Mouse (Mus musculus) liver, embryonic 14.5 days (tissue): ENCODE data around the gene Pak6. TPM values are rescaled to one million over a fixed set of nuclear protein-coding genes. Genes with fewer than 3 reads are reported as not detected.

Experiments
- ATAC-seq: fragments of 200-750 bp; cut with Nextera tagmentation; 2 replicates; pipeline ENCODE4 v1.8.0; 2017; ENCODE audit warnings: moderate number of reproducible peaks, mild to moderate bottlenecking, moderate library complexity; ENCODE audit not compliant: insufficient read depth
- DNase-seq, 3 experiments: peaks; one replicate each; pipeline ENCODE4 v3.0.0-alpha.2; 2012 to 2013; ENCODE audit warnings: low read depth in 3 of 3, low spot score in 3 of 3
- H3K27ac ChIP-seq: fragments of 300-500 bp; sonication (generic); 2 replicates; pipeline ENCODE4 v1.5.1; 2014; ENCODE audit warnings: moderate library complexity, mild to moderate bottlenecking, control low read depth, inconsistent platforms
- H3K27me3 ChIP-seq: fragments of 300-500 bp; sonication (generic); 2 replicates; pipeline ENCODE4 v1.6.1; 2014; ENCODE audit warnings: mild to moderate bottlenecking, low read length, moderate library complexity; ENCODE audit not compliant: control insufficient read depth, insufficient read depth
- H3K36me3 ChIP-seq: fragments of 300-500 bp; sonication (generic); replicated peaks from 2 replicates; pipeline ENCODE4 v1.6.1; 2014; ENCODE audit warnings: low read depth; ENCODE audit not compliant: control insufficient read depth, insufficient read depth
- H3K4me1 ChIP-seq, 2 experiments: fragments of 200-500 bp in 1 of 2; fragments of 300-500 bp in 1 of 2; sonication (generic) in 1 of 2; replicated peaks; 2 replicates each; pipeline ENCODE4 v1.6.1; 2012 to 2014; ENCODE audit warnings: antibody characterized with exemption in 1 of 2, inconsistent platforms in 1 of 2, low read length in 1 of 2; ENCODE audit not compliant: control insufficient read depth in 2 of 2, insufficient read depth in 2 of 2
- H3K4me2 ChIP-seq: fragments of 300-500 bp; sonication (generic); 2 replicates; pipeline ENCODE4 v1.6.1; 2014; ENCODE audit warnings: low read depth, mild to moderate bottlenecking, control low read depth, moderate library complexity
- H3K4me3 ChIP-seq, 2 experiments: fragments of 200-500 bp in 1 of 2; fragments of 300-500 bp in 1 of 2; sonication (generic) in 1 of 2; 2 replicates each; pipeline ENCODE4 v1.5.1; 2012 to 2014; ENCODE audit warnings: low read depth in 2 of 2, low read length in 2 of 2, mild to moderate bottlenecking in 2 of 2, control low read depth in 1 of 2, inconsistent platforms in 1 of 2, moderate library complexity in 1 of 2; ENCODE audit not compliant: insufficient read depth in 1 of 2
- H3K9ac ChIP-seq: fragments of 300-500 bp; sonication (generic); replicated peaks from 2 replicates; pipeline ENCODE4 v1.6.1; 2014; ENCODE audit warnings: mild to moderate bottlenecking, control low read depth, moderate library complexity
- H3K9me3 ChIP-seq: fragments of 300-500 bp; sonication (generic); 2 replicates; pipeline ENCODE4 v1.6.1; 2016; ENCODE audit warnings: low read length, mixed read lengths; ENCODE audit not compliant: control insufficient read depth
- CTCF ChIP-seq: IDR thresholded peaks from 2 replicates; pipeline ENCODE4 v1.5.1; 2016; ENCODE audit warnings: antibody characterized with exemption, low read depth, control low read depth
- EP300 ChIP-seq: IDR thresholded peaks from 2 replicates; pipeline ENCODE4 v1.6.1; 2016; ENCODE audit warnings: antibody characterized with exemption, low read depth
- WGBS: fragments of 180-500 bp; shearing (Covaris S2); extraction: QIAGEN DNeasy Blood & Tissue Kit; methylation state at CpG from one replicate; pipeline ENCODE4 v1.1.7; 2014; ENCODE audit not compliant: insufficient replicate concordance; 5-methylcytosine and 5-hydroxymethylcytosine counted together
- polyA plus RNA-seq, 2 experiments: library from polyadenylated mRNA; depleted of rRNA in 1 of 2; stranded (reverse) in 1 of 2; unstranded in 1 of 2; fragments of >200 nt; fragmentation: Nextera tagmentation in 1 of 2; extraction: Ambion mirVana in 1 of 2; gene quantifications; 2 replicates each; pipeline versions ENCODE4 v1.2.1 to v1.2.3; 2012 to 2014

The Pak6 gene
- polyA plus RNA-seq, 2 experiments: 0.17 to 0.48 TPM

- 49% methylated on average over 19 of the region's 19 CpGs for WGBS
- Histone ChIP-seq H3K9me3 (no peaks in the 10 kb centered on the region), H3K4me3 (peak overlapping the region; percentile 55 to 56), H3K27me3 (no peaks in the 10 kb centered on the region), H3K9ac (peak overlapping the region; percentile 64), H3K4me1 (peaks cover 42 to 52% of the 10 kb centered on the region in 2 experiments), H3K27ac (no peak overlapping the region), H3K36me3 (no peaks in the 10 kb centered on the region), H3K4me2 (peak overlapping the region; percentile 91)
- TF ChIP-seq CTCF (peak; percentile 46), EP300 (no peak)
- ATAC-seq (no peak; the same call in 1 of the 2 replicates), DNase-seq (no peak)
These were observed 982 bp downstream of the Pak6 start for GRCm38 (mm10) chr2:118663804-118664766.

- 52% methylated on average over 3 of the region's 3 CpGs for WGBS
- no peak for TF ChIP-seq CTCF
- no peak for TF ChIP-seq EP300
- no peak overlapping the region for H3K4me3 ChIP-seq
- H3K27ac ChIP-seq: no peak overlapping the region
- H3K4me2 ChIP-seq: no peak overlapping the region
- H3K36me3 ChIP-seq: no peaks in the 10 kb centered on the region
- no peaks in the 10 kb centered on the region for H3K9me3 ChIP-seq
- H3K4me1 ChIP-seq: peaks cover 36 to 44% of the 10 kb centered on the region in 2 experiments
- no peaks in the 10 kb centered on the region for H3K27me3 ChIP-seq
- ATAC-seq: no peak
- H3K9ac ChIP-seq: no peak overlapping the region
- no peak for DNase-seq
These were observed 1.9 kb downstream of the Pak6 start for GRCm38 (mm10) chr2:118664975-118665516.

- Histone ChIP-seq H3K4me2 (no peak overlapping the region), H3K27me3 (no peaks in the 10 kb centered on the region), H3K36me3 (no peaks in the 10 kb centered on the region), H3K4me3 (no peak overlapping the region), H3K27ac (no peak overlapping the region), H3K4me1 (peaks cover 33 to 40% of the 10 kb centered on the region in 2 experiments), H3K9ac (no peak overlapping the region), H3K9me3 (no peaks in the 10 kb centered on the region)
- TF ChIP-seq EP300: no peak
- TF ChIP-seq CTCF: no peak
- ATAC-seq: no peak
- 80% methylated on average over 4 of the region's 4 CpGs for WGBS
- no peak for DNase-seq
These were observed 2.5 kb downstream of the Pak6 start for GRCm38 (mm10) chr2:118665616-118666015.

- no peaks in the 10 kb centered on the region for H3K36me3 ChIP-seq
- H3K9me3 ChIP-seq: no peaks in the 10 kb centered on the region
- no peak for ATAC-seq
- 65% methylated on average over 5 of the region's 5 CpGs for WGBS
- no peak overlapping the region for H3K27ac ChIP-seq
- peaks cover 21 to 25% of the 10 kb centered on the region in 2 experiments for H3K4me1 ChIP-seq
- no peak for DNase-seq
- no peak overlapping the region for H3K9ac ChIP-seq
- no peak for TF ChIP-seq EP300
- TF ChIP-seq CTCF: no peak
- no peaks in the 10 kb centered on the region; the same call in 1 of the 2 replicates for H3K27me3 ChIP-seq
- H3K4me3 ChIP-seq: no peak overlapping the region
- H3K4me2 ChIP-seq: no peak overlapping the region
These were observed 4.1 kb downstream of the Pak6 start for GRCm38 (mm10) chr2:118667181-118667580.

GRCm38 (mm10) chr2:118669245-118669644, 6.1 kb downstream of the Pak6 start:
- ATAC-seq (no peak), DNase-seq (no peak)
- 57% methylated on average over 6 of the region's 6 CpGs for WGBS
- no peaks in the 10 kb centered on the region for H3K36me3 ChIP-seq
- no peak overlapping the region for H3K4me3 ChIP-seq
- H3K9ac ChIP-seq: no peak overlapping the region
- TF ChIP-seq CTCF: no peak
- no peak for TF ChIP-seq EP300
- no peak overlapping the region for H3K4me2 ChIP-seq
- H3K27me3 ChIP-seq: no peaks in the 10 kb centered on the region; the same call in 1 of the 2 replicates
- peaks cover 1 to 6% of the 10 kb centered on the region in 2 experiments for H3K4me1 ChIP-seq
- H3K9me3 ChIP-seq: no peaks in the 10 kb centered on the region
- no peak overlapping the region for H3K27ac ChIP-seq
